Mouse (Mus musculus): Measurements from ENCODE around the gene Agk. TPM values are rescaled to one million over a fixed set of nuclear protein-coding genes. Genes with fewer than 3 reads are reported as not detected.

Agk gene
- polyA plus RNA-seq, 1 experiment: not detected

GRCm38 (mm10) chr6:40423013-40423412 is 98.0 kb downstream of the Agk start:
- Histone ChIP-seq H3K27ac (ENCODE audit: insufficient read depth, low read depth, low read length) (no peak overlapping the region), H3K4me1 (ENCODE audit: control insufficient read depth, insufficient read depth, low read length) (peaks cover 3% of the 10 kb centered on the region; the same call in 1 of the 2 replicates), H3K4me3 (ENCODE audit: insufficient read depth, low read depth, low read length) (no peak overlapping the region)
- WGBS: 62% methylated on average over 1 of the region's 1 CpGs
- TF ChIP-seq POLR2A (IDR thresholded peaks at IDR 0.05; ENCODE audit: insufficient read depth, low read depth, low read length) (no peak), CTCF (IDR thresholded peaks at IDR 0.05; ENCODE audit: insufficient read depth, low read depth, low read length) (no peak)

- Histone ChIP-seq H3K27ac (ENCODE audit: insufficient read depth, low read depth, low read length) (no peak overlapping the region), H3K4me3 (ENCODE audit: insufficient read depth, low read depth, low read length) (no peak overlapping the region), H3K4me1 (ENCODE audit: control insufficient read depth, insufficient read depth, low read length) (peaks cover 3% of the 10 kb centered on the region; the same call in 1 of the 2 replicates)
- WGBS: 52% methylated on average over 1 of the region's 1 CpGs
- no peak for TF ChIP-seq CTCF (IDR thresholded peaks at IDR 0.05; ENCODE audit: insufficient read depth, low read depth, low read length)
- no peak for TF ChIP-seq POLR2A (IDR thresholded peaks at IDR 0.05; ENCODE audit: insufficient read depth, low read depth, low read length)
Measured at GRCm38 (mm10) chr6:40423774-40424173, 98.8 kb downstream of the Agk start.

- 87% methylated on average over 7 of the region's 7 CpGs for WGBS
- no peak overlapping the region for H3K4me3 ChIP-seq (ENCODE audit: insufficient read depth, low read depth, low read length)
- H3K27ac ChIP-seq (ENCODE audit: insufficient read depth, low read depth, low read length): no peak overlapping the region
- peaks cover 3% of the 10 kb centered on the region; the same call in 1 of the 2 replicates for H3K4me1 ChIP-seq (ENCODE audit: control insufficient read depth, insufficient read depth, low read length)
- no peak for TF ChIP-seq POLR2A (IDR thresholded peaks at IDR 0.05; ENCODE audit: insufficient read depth, low read depth, low read length)
- TF ChIP-seq CTCF (IDR thresholded peaks at IDR 0.05; ENCODE audit: insufficient read depth, low read depth, low read length): no peak
Measured at GRCm38 (mm10) chr6:40427441-40427840, 102.5 kb downstream of the Agk start.

GRCm38 (mm10) chr6:40428696-40429095 is 103.7 kb downstream of the Agk start:
- no peak for TF ChIP-seq POLR2A (IDR thresholded peaks at IDR 0.05; ENCODE audit: insufficient read depth, low read depth, low read length)
- no peak for TF ChIP-seq CTCF (IDR thresholded peaks at IDR 0.05; ENCODE audit: insufficient read depth, low read depth, low read length)
- H3K27ac ChIP-seq (ENCODE audit: insufficient read depth, low read depth, low read length): no peak overlapping the region
- H3K4me1 ChIP-seq (ENCODE audit: control insufficient read depth, insufficient read depth, low read length): peaks cover 5% of the 10 kb centered on the region
- 83% methylated on average over 3 of the region's 3 CpGs for WGBS
- H3K4me3 ChIP-seq (ENCODE audit: insufficient read depth, low read depth, low read length): no peak overlapping the region

- Histone ChIP-seq H3K4me1 (ENCODE audit: control insufficient read depth, insufficient read depth, low read length) (peaks cover 5% of the 10 kb centered on the region), H3K4me3 (ENCODE audit: insufficient read depth, low read depth, low read length) (no peak overlapping the region), H3K27ac (ENCODE audit: insufficient read depth, low read depth, low read length) (no peak overlapping the region)
- TF ChIP-seq CTCF (IDR thresholded peaks at IDR 0.05; ENCODE audit: insufficient read depth, low read depth, low read length): no peak
- no peak for TF ChIP-seq POLR2A (IDR thresholded peaks at IDR 0.05; ENCODE audit: insufficient read depth, low read depth, low read length)
- WGBS: 65% methylated on average over 4 of the region's 4 CpGs
Measured at GRCm38 (mm10) chr6:40429521-40429931, 104.6 kb downstream of the Agk start.

- TF ChIP-seq POLR2A (IDR thresholded peaks at IDR 0.05; ENCODE audit: insufficient read depth, low read depth, low read length) (no peak), CTCF (IDR thresholded peaks at IDR 0.05; ENCODE audit: insufficient read depth, low read depth, low read length) (no peak)
- Histone ChIP-seq H3K27ac (ENCODE audit: insufficient read depth, low read depth, low read length) (no peak overlapping the region), H3K4me1 (ENCODE audit: control insufficient read depth, insufficient read depth, low read length) (peaks cover 5% of the 10 kb centered on the region), H3K4me3 (ENCODE audit: insufficient read depth, low read depth, low read length) (no peak overlapping the region)
- WGBS: 93% methylated on average over 3 of the region's 3 CpGs
Measured at GRCm38 (mm10) chr6:40430251-40430650, 105.3 kb downstream of the Agk start.

GRCm38 (mm10) chr6:40430878-40431277 is 105.9 kb downstream of the Agk start:
- peaks cover 5% of the 10 kb centered on the region for H3K4me1 ChIP-seq (ENCODE audit: control insufficient read depth, insufficient read depth, low read length)
- H3K4me3 ChIP-seq (ENCODE audit: insufficient read depth, low read depth, low read length): no peak overlapping the region
- 78% methylated on average over 3 of the region's 3 CpGs for WGBS
- TF ChIP-seq CTCF (IDR thresholded peaks at IDR 0.05; ENCODE audit: insufficient read depth, low read depth, low read length) (no peak), POLR2A (IDR thresholded peaks at IDR 0.05; ENCODE audit: insufficient read depth, low read depth, low read length) (no peak)
- no peak overlapping the region for H3K27ac ChIP-seq (ENCODE audit: insufficient read depth, low read depth, low read length)

GRCm38 (mm10) chr6:40431356-40431755 is 106.4 kb downstream of the Agk start:
- no peak overlapping the region for H3K4me3 ChIP-seq (ENCODE audit: insufficient read depth, low read depth, low read length)
- H3K27ac ChIP-seq (ENCODE audit: insufficient read depth, low read depth, low read length): no peak overlapping the region
- H3K4me1 ChIP-seq (ENCODE audit: control insufficient read depth, insufficient read depth, low read length): peaks cover 5% of the 10 kb centered on the region
- 93% methylated on average over 4 of the region's 4 CpGs for WGBS
- TF ChIP-seq CTCF (IDR thresholded peaks at IDR 0.05; ENCODE audit: insufficient read depth, low read depth, low read length) (no peak), POLR2A (IDR thresholded peaks at IDR 0.05; ENCODE audit: insufficient read depth, low read depth, low read length) (no peak)

GRCm38 (mm10) chr6:40431812-40432211 is 106.8 kb downstream of the Agk start:
- H3K4me1 ChIP-seq (ENCODE audit: control insufficient read depth, insufficient read depth, low read length): peaks cover 5% of the 10 kb centered on the region
- H3K27ac ChIP-seq (ENCODE audit: insufficient read depth, low read depth, low read length): no peak overlapping the region
- no peak overlapping the region for H3K4me3 ChIP-seq (ENCODE audit: insufficient read depth, low read depth, low read length)
- TF ChIP-seq POLR2A (IDR thresholded peaks at IDR 0.05; ENCODE audit: insufficient read depth, low read depth, low read length) (no peak), CTCF (IDR thresholded peaks at IDR 0.05; ENCODE audit: insufficient read depth, low read depth, low read length) (no peak)
